ENCODE assay signal across 19 mouse cellular contexts in genomic region chr13:81110479-81110878, GRCm38 (mm10).
"Had no signal": no experiment of that assay in that cellular context is flagged by ENCODE, and none has a peak within 500 bp of the region (broad histone marks: within the 10 kb centered on the region; RNA-seq: fewer than 3 reads in every experiment).

No protein-coding gene starts in this region.

- H3K9ac ChIP-seq: liver, embryonic 13.5 days; lung, embryonic 14.5 days; midbrain, embryonic 13.5 days; neural tube, embryonic 12.5 days; neural tube, embryonic 15.5 days; stomach, embryonic 15.5 days had no signal

- H3K4me1 ChIP-seq: liver, embryonic 13.5 days; midbrain, embryonic 13.5 days; neural tube, embryonic 12.5 days; neural tube, embryonic 15.5 days had no signal

- H3K4me2 ChIP-seq: liver, embryonic 13.5 days; lung, embryonic 14.5 days; midbrain, embryonic 13.5 days; neural tube, embryonic 12.5 days; neural tube, embryonic 15.5 days; stomach, embryonic 15.5 days had no signal

- H3K4me3 ChIP-seq: left cerebral cortex, adult 2 months; liver, embryonic 13.5 days; midbrain, embryonic 13.5 days; neural tube, embryonic 12.5 days; neural tube, embryonic 15.5 days; stomach, embryonic 15.5 days had no signal

- ATAC-seq: intestine, postnatal 0 days; midbrain, embryonic 13.5 days had no signal

- H3K27me3 ChIP-seq: liver, embryonic 13.5 days; midbrain, embryonic 13.5 days; neural tube, embryonic 12.5 days; neural tube, embryonic 15.5 days; stomach, embryonic 15.5 days had no signal

- DNase-seq: kidney, adult 2 months; kidney, postnatal 25 days; layer of hippocampus, postnatal 36 days; liver, embryonic 13.5 days; lung, embryonic 14.5 days; lung, postnatal 14 days; right cerebral cortex, adult 18-20 months; right cerebral cortex, postnatal 14 days; right cerebral cortex, postnatal 4 days; thymus, adult 2 months; thymus, postnatal 14 days; thymus, postnatal 4 days had no signal

- H3K27ac ChIP-seq: kidney, postnatal 0 days; left cerebral cortex, adult 2 months; liver, embryonic 13.5 days; midbrain, embryonic 13.5 days; neural tube, embryonic 12.5 days; neural tube, embryonic 15.5 days; stomach, embryonic 15.5 days had no signal

- H3K36me3 ChIP-seq: liver, embryonic 13.5 days; midbrain, embryonic 13.5 days; neural tube, embryonic 12.5 days; neural tube, embryonic 15.5 days; stomach, embryonic 15.5 days had no signal

- H3K9me3 ChIP-seq: liver, embryonic 13.5 days; midbrain, embryonic 13.5 days; neural tube, embryonic 12.5 days; neural tube, embryonic 15.5 days; stomach, embryonic 15.5 days had no signal
